Mouse (Mus musculus) E14TG2a.4 (cell line): ENCODE measurements at regions not wholly inside any gene's neighbourhood (a gene's known extent, or its start where the extent isn't known, plus 50 kb on each side); places are given as distances from the start of the nearest gene placed in this dataset.
"Not testable (repeated sequence)": the region's sequence is repeated elsewhere in the genome, so short reads cannot be mapped to it uniquely, and the experiment has no call there.

Experiments used
- H3K27me3 ChIP-seq: 2 replicates; pipeline ENCODE4 v1.6.1; 2014; ENCODE audit warnings: low read length, control low read depth; ENCODE audit not compliant: insufficient read depth
- H3K36me3 ChIP-seq: 2 replicates; pipeline ENCODE4 v1.6.1; 2014; ENCODE audit warnings: low read length, control low read depth; ENCODE audit not compliant: insufficient read depth
- H3K4me1 ChIP-seq: replicated peaks from 2 replicates; pipeline ENCODE4 v1.6.1; 2014; ENCODE audit warnings: low read depth, low read length, control low read depth
- H3K4me3 ChIP-seq: replicated peaks from 2 replicates; pipeline ENCODE4 v1.5.1; 2014; ENCODE audit warnings: mild to moderate bottlenecking, low read length
- H3K9me3 ChIP-seq: 2 replicates; pipeline ENCODE4 v1.6.1; 2014; ENCODE audit warnings: low read length, control low read depth
- CTCF ChIP-seq: conservative IDR thresholded peaks from 2 replicates; pipeline ENCODE4 v1.5.1; 2014; ENCODE audit warnings: low read length
- NANOG ChIP-seq: IDR thresholded peaks from 2 replicates; pipeline ENCODE4 v1.6.1; 2014; ENCODE audit warnings: borderline replicate concordance, low read length, mixed read lengths
- POU5F1 ChIP-seq: IDR thresholded peaks from 2 replicates; pipeline ENCODE4 v1.6.1; 2014; ENCODE audit warnings: low read length, borderline replicate concordance

- Histone ChIP-seq H3K4me3 (no peak overlapping the region), H3K27me3 (no peaks in the 10 kb centered on the region), H3K36me3 (no peaks in the 10 kb centered on the region), H3K9me3 (no peaks in the 10 kb centered on the region), H3K4me1 (no peaks in the 10 kb centered on the region)
- no peak for TF ChIP-seq NANOG
- TF ChIP-seq POU5F1, result no peak
- TF ChIP-seq CTCF, result no peak
Observed at GRCm38 (mm10) chr4:71470580-71470979, 287.2 kb downstream of the Gm11232 start.

- TF ChIP-seq CTCF, result no peak
- no peak for TF ChIP-seq NANOG
- TF ChIP-seq POU5F1, result no peak
- no peak overlapping the region for H3K4me3 ChIP-seq
Observed at GRCm38 (mm10) chr4:71454811-71455210, 303.0 kb downstream of the Gm11232 start.

GRCm38 (mm10) chr4:71453499-71453898 lies 304.3 kb downstream of the Gm11232 start:
- TF ChIP-seq CTCF, result no peak
- no peak for TF ChIP-seq NANOG
- no peak for TF ChIP-seq POU5F1
- H3K4me3 ChIP-seq, result no peak overlapping the region
- H3K9me3 ChIP-seq, result no peaks in the 10 kb centered on the region
- H3K36me3 ChIP-seq, result no peaks in the 10 kb centered on the region
- H3K27me3 ChIP-seq, result no peaks in the 10 kb centered on the region
- no peaks in the 10 kb centered on the region for H3K4me1 ChIP-seq

More at GRCm38 (mm10) chr4:71454811-71455210, 303.0 kb downstream of the Gm11232 start:
- Histone ChIP-seq H3K9me3 (no peaks in the 10 kb centered on the region), H3K4me1 (no peaks in the 10 kb centered on the region), H3K27me3 (no peaks in the 10 kb centered on the region), H3K36me3 (no peaks in the 10 kb centered on the region)

DNA sequence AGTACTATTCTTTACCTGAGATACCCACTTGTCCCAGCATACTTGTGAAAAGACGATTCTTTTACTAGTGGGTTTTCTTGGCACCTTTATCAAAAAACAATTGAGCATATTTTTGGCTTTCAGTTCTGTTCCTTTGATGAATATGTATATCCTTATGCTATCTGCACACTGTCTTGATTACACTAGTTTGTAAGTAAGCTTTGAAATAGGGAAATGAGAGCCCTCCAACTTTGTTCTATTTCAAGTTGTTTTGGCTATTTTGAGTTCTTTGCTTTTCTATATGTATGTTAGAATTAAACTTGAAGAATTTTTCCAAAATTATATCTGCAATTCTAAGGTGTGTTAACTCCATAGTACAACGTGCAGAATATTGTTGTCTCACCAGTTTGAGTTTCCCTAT lies 311.3 kb downstream of the Gm11232 start:
- Histone ChIP-seq H3K4me3 (no peak overlapping the region), H3K9me3 (no peaks in the 10 kb centered on the region), H3K27me3 (no peaks in the 10 kb centered on the region), H3K36me3 (no peaks in the 10 kb centered on the region), H3K4me1 (no peaks in the 10 kb centered on the region)
- TF ChIP-seq POU5F1, result no peak
- TF ChIP-seq CTCF, result no peak
- no peak for TF ChIP-seq NANOG

- no peaks in the 10 kb centered on the region for H3K36me3 ChIP-seq
Observed at GRCm38 (mm10) chr4:71431245-71431929, 326.4 kb downstream of the Gm11232 start.

DNA sequence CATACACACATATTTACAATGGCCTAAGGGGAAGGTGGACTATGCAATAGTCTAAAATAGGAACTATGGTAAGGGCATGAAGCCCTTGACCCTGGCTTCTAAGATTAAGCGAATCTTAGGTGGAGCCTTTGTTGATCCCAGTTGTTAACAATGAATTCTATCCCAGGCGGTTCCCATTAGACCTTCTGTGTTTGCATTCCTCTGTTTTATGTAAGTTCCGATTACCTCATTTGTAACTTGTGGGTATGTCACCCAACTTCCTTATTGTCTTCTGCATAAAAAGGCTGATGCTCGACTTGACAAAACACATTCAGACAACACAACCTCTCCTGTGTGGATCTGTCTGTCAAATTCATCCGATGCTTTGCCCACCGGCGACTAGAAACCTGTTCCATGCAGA lies 335.6 kb downstream of the Gm11232 start:
- not testable (repeated sequence) for H3K4me3 ChIP-seq, H3K9me3 ChIP-seq, H3K4me1 ChIP-seq, H3K27me3 ChIP-seq, H3K36me3 ChIP-seq

More at GRCm38 (mm10) chr4:71431245-71431929, 326.4 kb downstream of the Gm11232 start:
- TF ChIP-seq CTCF (no peak), NANOG (no peak), POU5F1 (no peak)
- no peaks in the 10 kb centered on the region for H3K9me3 ChIP-seq
- H3K27me3 ChIP-seq, result no peaks in the 10 kb centered on the region
- H3K4me1 ChIP-seq, result no peaks in the 10 kb centered on the region
- no peak overlapping the region for H3K4me3 ChIP-seq

GRCm38 (mm10) chr4:71409867-71410266 lies 347.9 kb downstream of the Gm11232 start:
- no peak overlapping the region for H3K4me3 ChIP-seq
- no peaks in the 10 kb centered on the region for H3K36me3 ChIP-seq
- no peak for TF ChIP-seq CTCF
- TF ChIP-seq NANOG, result no peak
- no peak for TF ChIP-seq POU5F1

DNA sequence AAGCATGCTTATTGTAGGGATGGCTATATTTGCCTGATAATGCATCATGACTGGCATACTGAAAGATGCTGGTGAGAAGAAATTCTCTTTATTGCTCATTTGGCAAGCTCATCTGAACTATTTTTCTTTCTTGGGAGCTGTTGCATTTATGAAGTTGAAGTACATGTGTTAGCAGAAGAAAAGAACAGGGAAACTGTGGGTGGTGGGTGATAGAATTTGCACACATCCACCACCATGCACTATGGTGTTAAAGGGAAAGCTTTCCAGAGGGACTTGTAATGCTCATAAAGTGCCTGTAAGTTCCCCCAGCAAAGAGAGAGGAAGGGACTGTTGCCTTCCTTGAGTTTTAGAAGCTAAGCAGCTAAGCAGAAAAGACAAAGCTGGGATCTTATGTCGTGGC lies 367.3 kb downstream of the Gm11232 start:
- Histone ChIP-seq H3K4me1 (no peaks in the 10 kb centered on the region), H3K9me3 (no peaks in the 10 kb centered on the region), H3K27me3 (no peaks in the 10 kb centered on the region), H3K36me3 (no peaks in the 10 kb centered on the region), H3K4me3 (no peak overlapping the region)
- TF ChIP-seq POU5F1 (no peak), NANOG (no peak), CTCF (no peak)

More at GRCm38 (mm10) chr4:71409867-71410266, 347.9 kb downstream of the Gm11232 start:
- Histone ChIP-seq H3K27me3 (no peaks in the 10 kb centered on the region), H3K9me3 (no peaks in the 10 kb centered on the region), H3K4me1 (no peaks in the 10 kb centered on the region)

DNA sequence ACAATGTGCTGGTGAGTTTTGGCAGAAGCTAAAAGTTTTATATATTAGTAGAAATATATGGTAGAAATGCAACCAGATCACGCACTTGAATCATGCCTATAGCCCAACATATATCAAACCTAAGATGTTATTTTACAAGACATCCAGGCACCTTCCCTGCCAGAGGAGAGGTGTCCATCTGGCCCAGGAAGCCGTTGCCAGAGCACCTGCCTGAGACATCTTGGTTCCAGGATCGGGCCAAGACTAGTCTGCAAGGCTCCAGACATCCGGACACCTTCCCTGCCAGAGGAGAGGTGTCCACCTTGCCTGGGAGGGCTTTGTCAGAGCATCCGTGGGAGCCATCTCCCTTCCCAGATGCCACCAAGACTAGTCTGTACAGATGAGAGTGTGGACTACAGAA lies 388.5 kb downstream of the Gm11232 start:
- no peaks in the 10 kb centered on the region for H3K27me3 ChIP-seq
- no peaks in the 10 kb centered on the region; the same call in 1 of the 2 replicates for H3K9me3 ChIP-seq
- no peak overlapping the region for H3K4me3 ChIP-seq
- no peaks in the 10 kb centered on the region for H3K4me1 ChIP-seq
- no peaks in the 10 kb centered on the region for H3K36me3 ChIP-seq
- TF ChIP-seq POU5F1 (no peak), CTCF (no peak), NANOG (no peak)
